Mouse (Mus musculus) liver, embryonic 14.5 days (tissue): Measurements from ENCODE around the gene Mlf2. TPM values are rescaled to one million over a fixed set of nuclear protein-coding genes. Genes with fewer than 3 reads are reported as not detected.

Experiments
- ATAC-seq: fragments of 200-750 bp; cut with Nextera tagmentation; 2 replicates; pipeline ENCODE4 v1.8.0; 2017; ENCODE audit warnings: moderate number of reproducible peaks, mild to moderate bottlenecking, moderate library complexity; ENCODE audit not compliant: insufficient read depth
- DNase-seq, 3 experiments: peaks; one replicate each; pipeline ENCODE4 v3.0.0-alpha.2; 2012 to 2013; ENCODE audit warnings: low read depth in 3 of 3, low spot score in 3 of 3
- H3K27ac ChIP-seq: fragments of 300-500 bp; sonication (generic); 2 replicates; pipeline ENCODE4 v1.5.1; 2014; ENCODE audit warnings: moderate library complexity, mild to moderate bottlenecking, control low read depth, inconsistent platforms
- H3K27me3 ChIP-seq: fragments of 300-500 bp; sonication (generic); 2 replicates; pipeline ENCODE4 v1.6.1; 2014; ENCODE audit warnings: mild to moderate bottlenecking, low read length, moderate library complexity; ENCODE audit not compliant: control insufficient read depth, insufficient read depth
- H3K36me3 ChIP-seq: fragments of 300-500 bp; sonication (generic); replicated peaks from 2 replicates; pipeline ENCODE4 v1.6.1; 2014; ENCODE audit warnings: low read depth; ENCODE audit not compliant: control insufficient read depth, insufficient read depth
- H3K4me1 ChIP-seq, 2 experiments: fragments of 200-500 bp in 1 of 2; fragments of 300-500 bp in 1 of 2; sonication (generic) in 1 of 2; replicated peaks; 2 replicates each; pipeline ENCODE4 v1.6.1; 2012 to 2014; ENCODE audit warnings: antibody characterized with exemption in 1 of 2, inconsistent platforms in 1 of 2, low read length in 1 of 2; ENCODE audit not compliant: control insufficient read depth in 2 of 2, insufficient read depth in 2 of 2
- H3K4me2 ChIP-seq: fragments of 300-500 bp; sonication (generic); 2 replicates; pipeline ENCODE4 v1.6.1; 2014; ENCODE audit warnings: low read depth, mild to moderate bottlenecking, control low read depth, moderate library complexity
- H3K4me3 ChIP-seq, 2 experiments: fragments of 200-500 bp in 1 of 2; fragments of 300-500 bp in 1 of 2; sonication (generic) in 1 of 2; 2 replicates each; pipeline ENCODE4 v1.5.1; 2012 to 2014; ENCODE audit warnings: low read depth in 2 of 2, low read length in 2 of 2, mild to moderate bottlenecking in 2 of 2, control low read depth in 1 of 2, inconsistent platforms in 1 of 2, moderate library complexity in 1 of 2; ENCODE audit not compliant: insufficient read depth in 1 of 2
- H3K9ac ChIP-seq: fragments of 300-500 bp; sonication (generic); replicated peaks from 2 replicates; pipeline ENCODE4 v1.6.1; 2014; ENCODE audit warnings: mild to moderate bottlenecking, control low read depth, moderate library complexity
- H3K9me3 ChIP-seq: fragments of 300-500 bp; sonication (generic); 2 replicates; pipeline ENCODE4 v1.6.1; 2016; ENCODE audit warnings: low read length, mixed read lengths; ENCODE audit not compliant: control insufficient read depth
- CTCF ChIP-seq: IDR thresholded peaks from 2 replicates; pipeline ENCODE4 v1.5.1; 2016; ENCODE audit warnings: antibody characterized with exemption, low read depth, control low read depth
- EP300 ChIP-seq: IDR thresholded peaks from 2 replicates; pipeline ENCODE4 v1.6.1; 2016; ENCODE audit warnings: antibody characterized with exemption, low read depth
- WGBS: fragments of 180-500 bp; shearing (Covaris S2); extraction: QIAGEN DNeasy Blood & Tissue Kit; methylation state at CpG from one replicate; pipeline ENCODE4 v1.1.7; 2014; ENCODE audit not compliant: insufficient replicate concordance; 5-methylcytosine and 5-hydroxymethylcytosine counted together
- polyA plus RNA-seq, 2 experiments: library from polyadenylated mRNA; depleted of rRNA in 1 of 2; stranded (reverse) in 1 of 2; unstranded in 1 of 2; fragments of >200 nt; fragmentation: Nextera tagmentation in 1 of 2; extraction: Ambion mirVana in 1 of 2; gene quantifications; 2 replicates each; pipeline versions ENCODE4 v1.2.1 to v1.2.3; 2012 to 2014

The Mlf2 gene
- polyA plus RNA-seq, 2 experiments = 85.0 to 98.1 TPM

- Histone ChIP-seq H3K4me1 (peaks cover 9% of the 10 kb centered on the region in 2 experiments), H3K9me3 (no peaks in the 10 kb centered on the region), H3K9ac (no peak overlapping the region), H3K4me3 (no peak overlapping the region), H3K27ac (no peak overlapping the region), H3K27me3 (no peaks in the 10 kb centered on the region), H3K36me3 (peaks cover 13% of the 10 kb centered on the region), H3K4me2 (peak overlapping the region; percentile 11)
- ATAC-seq = no peak
- TF ChIP-seq EP300 = no peak
- TF ChIP-seq CTCF = no peak
- 75% methylated on average over 3 of the region's 3 CpGs for WGBS
- no peak for DNase-seq
These were observed 1.9 kb downstream of the Mlf2 start for GRCm38 (mm10) chr6:124933127-124933526.

GRCm38 (mm10) chr6:124934670-124935069 is 3.5 kb downstream of the Mlf2 start:
- DNase-seq (no peak), ATAC-seq (no peak)
- peaks cover 13% of the 10 kb centered on the region for H3K36me3 ChIP-seq
- H3K9me3 ChIP-seq = no peaks in the 10 kb centered on the region
- H3K9ac ChIP-seq = no peak overlapping the region
- no peak overlapping the region for H3K27ac ChIP-seq
- no peak overlapping the region for H3K4me2 ChIP-seq
- peaks cover 9% of the 10 kb centered on the region in 2 experiments for H3K4me1 ChIP-seq
- no peak overlapping the region for H3K4me3 ChIP-seq
- TF ChIP-seq CTCF = no peak
- TF ChIP-seq EP300 = no peak
- 84% methylated on average over 7 of the region's 7 CpGs for WGBS
- H3K27me3 ChIP-seq = no peaks in the 10 kb centered on the region

- TF ChIP-seq EP300 (no peak), CTCF (no peak)
- WGBS = 64% methylated on average over 1 of the region's 1 CpGs
- Histone ChIP-seq H3K4me1 (peaks cover 5% of the 10 kb centered on the region in 2 experiments), H3K27ac (no peak overlapping the region), H3K9ac (no peak overlapping the region), H3K36me3 (peaks cover 13% of the 10 kb centered on the region), H3K27me3 (no peaks in the 10 kb centered on the region), H3K4me2 (no peak overlapping the region), H3K9me3 (no peaks in the 10 kb centered on the region), H3K4me3 (no peak overlapping the region)
- ATAC-seq (no peak), DNase-seq (no peak)
These were observed 5.5 kb downstream of the Mlf2 start for GRCm38 (mm10) chr6:124936681-124937080.

- Histone ChIP-seq H3K9me3 (no peaks in the 10 kb centered on the region), H3K4me3 (no peak overlapping the region), H3K9ac (no peak overlapping the region), H3K27ac (no peak overlapping the region), H3K27me3 (no peaks in the 10 kb centered on the region), H3K36me3 (peaks cover 13% of the 10 kb centered on the region), H3K4me1 (peaks cover 1 to 2% of the 10 kb centered on the region in 2 experiments), H3K4me2 (no peak overlapping the region)
- DNase-seq = no peak
- TF ChIP-seq EP300 (no peak), CTCF (no peak)
- WGBS = 64% methylated on average over 2 of the region's 2 CpGs
- ATAC-seq = no peak
These were observed 6.3 kb downstream of the Mlf2 start for GRCm38 (mm10) chr6:124937493-124937892.

- WGBS = 77% methylated on average over 7 of the region's 7 CpGs
- no peak for TF ChIP-seq CTCF
- no peak for TF ChIP-seq EP300
- Histone ChIP-seq H3K27me3 (no peaks in the 10 kb centered on the region), H3K4me2 (no peak overlapping the region), H3K27ac (no peak overlapping the region), H3K4me3 (no peak overlapping the region), H3K36me3 (peaks cover 13% of the 10 kb centered on the region), H3K9ac (no peak overlapping the region), H3K9me3 (no peaks in the 10 kb centered on the region), H3K4me1 (no peaks in the 10 kb centered on the region)
- DNase-seq (no peak), ATAC-seq (no peak)
These were observed 7.4 kb downstream of the Mlf2 start for GRCm38 (mm10) chr6:124938554-124938953.
